Mouse (Mus musculus) CH12.LX (cell line): Measurements from ENCODE around the gene Tead1. TPM values are rescaled to one million over a fixed set of nuclear protein-coding genes. Genes with fewer than 3 reads are reported as not detected.

Experiments
- DNase-seq: peaks from one replicate; pipeline ENCODE4 v3.0.0-alpha.2; 2013; ENCODE audit errors: extremely low read depth
- H3K27ac ChIP-seq: 2 replicates; pipeline ENCODE4 v1.5.1; 2012; ENCODE audit warnings: low read depth, mild to moderate bottlenecking, control low read depth, moderate library complexity; ENCODE audit not compliant: insufficient read depth
- H3K27me3 ChIP-seq: replicated peaks from 2 replicates; pipeline ENCODE3; 2012; ENCODE audit warnings: inconsistent platforms
- H3K36me3 ChIP-seq, 2 experiments: replicated peaks in 1 of 2; 2 replicates each; pipeline versions ENCODE3 to v1.6.1; 2012; ENCODE audit warnings: inconsistent platforms in 1 of 2, low read length in 1 of 2, mild to moderate bottlenecking in 1 of 2, mixed read lengths in 1 of 2, moderate library complexity in 1 of 2; ENCODE audit not compliant: control insufficient read depth in 1 of 2, insufficient read depth in 1 of 2
- H3K4me1 ChIP-seq, 2 experiments: 2 replicates each; pipeline ENCODE4 v1.6.1; 2012; ENCODE audit warnings: inconsistent platforms in 1 of 2, moderate library complexity in 1 of 2; ENCODE audit not compliant: insufficient read depth in 2 of 2, control insufficient read depth in 1 of 2
- H3K4me2 ChIP-seq: 2 replicates; pipeline ENCODE4 v1.6.1; 2012; ENCODE audit warnings: low read depth, mild to moderate bottlenecking, control low read depth; ENCODE audit not compliant: poor library complexity, insufficient read depth, severe bottlenecking
- H3K4me3 ChIP-seq, 3 experiments: fragments of 150-350 bp in 1 of 3; sonication (generic) in 1 of 3; replicated peaks in 1 of 3; 2 replicates each; pipeline versions ENCODE3 to v1.5.1; 2011 to 2012; ENCODE audit warnings: low read depth in 2 of 3, low read length in 2 of 3, mild to moderate bottlenecking in 2 of 3, moderate library complexity in 2 of 3, control low read depth in 1 of 3, improper control_type of control experiment in 1 of 3, inconsistent platforms in 1 of 3, mixed read lengths in 1 of 3; ENCODE audit not compliant: poor library complexity in 1 of 3
- H3K79me2 ChIP-seq: replicated peaks from 2 replicates; pipeline ENCODE4 v1.6.1; 2012; ENCODE audit warnings: mild to moderate bottlenecking, moderate library complexity; ENCODE audit not compliant: control insufficient read depth, poor library complexity, insufficient read depth, severe bottlenecking; ENCODE audit errors: extremely low read depth
- H3K9ac ChIP-seq: 2 replicates; pipeline ENCODE4 v1.6.1; 2012; ENCODE audit warnings: low read depth, mild to moderate bottlenecking, control low read depth, moderate library complexity; ENCODE audit not compliant: insufficient read depth
- H3K9me3 ChIP-seq: replicated peaks from 2 replicates; pipeline ENCODE3; 2012; ENCODE audit warnings: low read length, inconsistent platforms, mixed read lengths
- BHLHE40 ChIP-seq: IDR thresholded peaks from 2 replicates; pipeline ENCODE4 v1.6.1; 2011; ENCODE audit warnings: mild to moderate bottlenecking, low read depth, low read length, improper control_type of control experiment
- CHD1 ChIP-seq: IDR thresholded peaks from 2 replicates; pipeline ENCODE4 v1.6.1; 2012; ENCODE audit warnings: low read depth, low read length, improper control_type of control experiment, inconsistent platforms
- CHD2 ChIP-seq: IDR thresholded peaks from 2 replicates; pipeline ENCODE4 v1.6.1; 2011; ENCODE audit warnings: low read length, improper control_type of control experiment
- CTCF ChIP-seq, 2 experiments: IDR thresholded peaks in 1 of 2; conservative IDR thresholded peaks in 1 of 2; 2 replicates each; pipeline ENCODE4 v1.5.1; 2011 to 2012; ENCODE audit warnings: low read depth in 2 of 2, low read length in 2 of 2, improper control_type of control experiment in 1 of 2, inconsistent platforms in 1 of 2, mild to moderate bottlenecking in 1 of 2, moderate library complexity in 1 of 2
- E2F4 ChIP-seq: IDR thresholded peaks from 2 replicates; pipeline ENCODE4 v1.6.1; 2011; ENCODE audit warnings: low read depth, low read length, improper control_type of control experiment; ENCODE audit not compliant: insufficient replicate concordance
- HCFC1 ChIP-seq: IDR thresholded peaks from 2 replicates; pipeline ENCODE4 v1.6.1; 2012; ENCODE audit warnings: low read depth, mild to moderate bottlenecking, inconsistent platforms, low read length, improper control_type of control experiment
- IRF4 ChIP-seq: IDR thresholded peaks from 2 replicates; pipeline ENCODE4 v1.6.1; 2014; ENCODE audit warnings: low read depth, mild to moderate bottlenecking, inconsistent platforms, low read length, improper control_type of control experiment
- JUN ChIP-seq: IDR thresholded peaks from 2 replicates; pipeline ENCODE4 v1.6.1; 2011; ENCODE audit warnings: low read depth, mild to moderate bottlenecking, low read length, improper control_type of control experiment, moderate library complexity; ENCODE audit not compliant: insufficient read depth
- JUND ChIP-seq: conservative IDR thresholded peaks from 2 replicates; pipeline ENCODE4 v1.6.1; 2011; ENCODE audit warnings: low read depth, low read length, improper control_type of control experiment
- MAX ChIP-seq: IDR thresholded peaks from 2 replicates; pipeline ENCODE4 v1.6.1; 2011; ENCODE audit warnings: low read length, improper control_type of control experiment
- MEF2A ChIP-seq: IDR thresholded peaks from 2 replicates; pipeline ENCODE4 v1.6.1; 2014; ENCODE audit warnings: low read depth, mild to moderate bottlenecking, inconsistent platforms, low read length, improper control_type of control experiment, borderline replicate concordance
- MYC ChIP-seq: IDR thresholded peaks from 2 replicates; pipeline ENCODE4 v1.6.1; 2011; ENCODE audit warnings: low read depth, mild to moderate bottlenecking, improper control_type of control experiment, low read length
- NELFE ChIP-seq: IDR thresholded peaks from 2 replicates; pipeline ENCODE4 v1.6.1; 2011; ENCODE audit warnings: low read depth, low read length, improper control_type of control experiment
- POLR2AphosphoS2 ChIP-seq: IDR thresholded peaks from 2 replicates; pipeline ENCODE4 v1.6.1; 2011; ENCODE audit warnings: low read depth, low read length, improper control_type of control experiment
- RAD21 ChIP-seq: IDR thresholded peaks from 2 replicates; pipeline ENCODE4 v1.6.1; 2011; ENCODE audit warnings: low read depth, mild to moderate bottlenecking, low read length, improper control_type of control experiment, moderate library complexity
- RCOR1 ChIP-seq: conservative IDR thresholded peaks from 2 replicates; pipeline ENCODE4 v1.6.1; 2012; ENCODE audit warnings: low read depth, mild to moderate bottlenecking, inconsistent platforms, low read length, improper control_type of control experiment
- SMC3 ChIP-seq: IDR thresholded peaks from 2 replicates; pipeline ENCODE4 v1.6.1; 2011; ENCODE audit warnings: low read depth, low read length, improper control_type of control experiment
- UBTF ChIP-seq: IDR thresholded peaks from 2 replicates; pipeline ENCODE4 v1.6.1; 2012; ENCODE audit warnings: low read depth, mild to moderate bottlenecking, inconsistent platforms, low read length, improper control_type of control experiment, moderate library complexity
- USF2 ChIP-seq: conservative IDR thresholded peaks from 2 replicates; pipeline ENCODE4 v1.6.1; 2011; ENCODE audit warnings: low read depth, low read length, improper control_type of control experiment
- ZC3H11A ChIP-seq: IDR thresholded peaks from 2 replicates; pipeline ENCODE4 v1.6.1; 2012; ENCODE audit warnings: low read depth, mild to moderate bottlenecking, inconsistent platforms, low read length, improper control_type of control experiment
- dilution Hi-C: fragments of 300-500 bp; cut with MboI; formaldehyde crosslinking; loops from 2 replicates; pipeline ENCODE4 v1.14.3; 2020; ENCODE audit warnings: low sequenced_read_pairs; ENCODE audit not compliant: extremely low pct_unique_long_range_greater_than_20kb, extremely low pct_ligation_motif_present
- in situ Hi-C: fragments of 300-500 bp; cut with MboI; formaldehyde crosslinking; loops from 3 replicates; pipeline ENCODE4 v1.14.3; 2019; ENCODE audit warnings: low sequenced_read_pairs, low pct_ligation_motif_present, low pct_unique_long_range_greater_than_20kb, mixed read lengths
- polyA plus RNA-seq: library from polyadenylated mRNA; unstranded; fragments of >175 nt; gene quantifications from 2 replicates; pipeline ENCODE4 v1.2.1, GENCODE M21; 2012; ENCODE audit warnings: low read depth; ENCODE audit not compliant: insufficient read length
- total RNA-seq, 2 experiments: library from RNA; depleted of rRNA; stranded (reverse); fragments of 300-350 nt in 1 of 2; fragments of >200 nt in 1 of 2; gene quantifications; 2 replicates each; pipeline ENCODE4 v1.2.3; 2012 to 2014

The Tead1 gene
- total and polyA plus RNA-seq, 3 experiments, result not detected

DNA sequence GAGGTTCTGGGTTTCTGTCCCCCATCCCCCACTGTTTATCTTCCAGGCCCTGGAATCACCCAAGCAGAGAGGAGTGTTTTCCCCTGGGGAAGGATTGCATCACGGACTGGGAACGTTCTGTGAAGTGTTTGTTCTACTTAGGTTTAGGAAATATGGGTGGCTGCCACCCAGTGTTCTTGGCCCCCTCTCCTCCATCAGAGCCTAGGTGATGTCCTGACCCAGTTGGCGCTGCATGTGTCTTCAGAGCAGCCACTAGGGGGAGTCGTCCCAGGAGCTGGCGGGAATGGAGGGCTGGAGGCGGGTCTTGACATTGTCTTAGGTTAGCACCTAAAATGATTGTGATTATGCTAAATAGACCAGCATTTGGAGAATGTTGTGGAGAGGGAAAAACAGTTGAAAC, 34.4 kb upstream of the Tead1 start:
- H3K4me3 ChIP-seq, result no peak overlapping the region
- no peaks in the 10 kb centered on the region for H3K79me2 ChIP-seq
- H3K9ac ChIP-seq, result no peak overlapping the region
- H3K4me2 ChIP-seq, result no peak overlapping the region
- no peaks in the 10 kb centered on the region for H3K36me3 ChIP-seq
- no peak for DNase-seq
- in situ Hi-C loops (no loop called here), dilution Hi-C loops (no loop called here)
- no peaks in the 10 kb centered on the region for H3K27me3 ChIP-seq
- H3K9me3 ChIP-seq, result no peaks in the 10 kb centered on the region
- H3K4me1 ChIP-seq, result no peaks in the 10 kb centered on the region
- TF ChIP-seq JUN (no peak), JUND (no peak), HCFC1 (no peak), CHD2 (no peak), MEF2A (no peak), MAX (no peak), CHD1 (no peak), E2F4 (no peak), POLR2AphosphoS2 (no peak), IRF4 (no peak), MYC (no peak), USF2 (no peak), ZC3H11A (no peak)
- H3K27ac ChIP-seq, result no peak overlapping the region

DNA sequence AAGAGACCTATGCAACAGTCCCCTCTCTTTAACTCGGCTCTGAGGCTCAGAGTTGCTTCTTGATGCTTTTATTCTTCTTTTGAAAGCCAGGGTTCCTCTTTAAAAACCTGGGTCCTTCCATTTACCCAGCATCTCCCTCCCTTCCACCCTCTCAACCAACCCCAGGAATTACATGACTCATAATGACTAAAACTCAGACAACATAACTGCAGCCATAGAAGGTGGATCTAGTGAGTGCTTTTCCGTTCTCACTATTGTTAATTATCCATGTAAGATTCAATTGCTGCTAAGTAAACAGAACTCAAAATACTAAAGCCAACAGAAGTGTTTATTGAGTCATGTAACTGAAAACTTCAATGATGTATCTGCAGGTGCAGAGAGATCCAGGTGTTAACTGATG, 33.4 kb upstream of the Tead1 start:
- Histone ChIP-seq H3K4me1 (no peaks in the 10 kb centered on the region), H3K36me3 (no peaks in the 10 kb centered on the region), H3K79me2 (no peaks in the 10 kb centered on the region), H3K4me3 (no peak overlapping the region), H3K4me2 (no peak overlapping the region), H3K9ac (no peak overlapping the region), H3K9me3 (no peaks in the 10 kb centered on the region), H3K27ac (no peak overlapping the region), H3K27me3 (no peaks in the 10 kb centered on the region)
- dilution Hi-C loops, result no loop called here
- TF ChIP-seq SMC3 (no peak), CTCF (conservative IDR thresholded peaks at IDR 0.05 in 1 of 2, IDR thresholded peaks at IDR 0.05 in 1 of 2; ENCODE audit: low read depth in 2 of 2, low read length in 2 of 2) (no peak), RCOR1 (no peak), ZC3H11A (no peak), MEF2A (no peak), NELFE (no peak), UBTF (no peak), BHLHE40 (no peak), MYC (no peak), RAD21 (no peak), IRF4 (no peak), CHD2 (no peak), USF2 (no peak)
- DNase-seq, result no peak
- in situ Hi-C loops, result no loop called here
